Mouse (Mus musculus): Measurements from ENCODE around the gene Mex3a. TPM values are rescaled to one million over a fixed set of nuclear protein-coding genes. Genes with fewer than 3 reads are reported as not detected.

Gene Mex3a
- polyA plus RNA-seq, 1 experiment = 33.6 TPM

DNA sequence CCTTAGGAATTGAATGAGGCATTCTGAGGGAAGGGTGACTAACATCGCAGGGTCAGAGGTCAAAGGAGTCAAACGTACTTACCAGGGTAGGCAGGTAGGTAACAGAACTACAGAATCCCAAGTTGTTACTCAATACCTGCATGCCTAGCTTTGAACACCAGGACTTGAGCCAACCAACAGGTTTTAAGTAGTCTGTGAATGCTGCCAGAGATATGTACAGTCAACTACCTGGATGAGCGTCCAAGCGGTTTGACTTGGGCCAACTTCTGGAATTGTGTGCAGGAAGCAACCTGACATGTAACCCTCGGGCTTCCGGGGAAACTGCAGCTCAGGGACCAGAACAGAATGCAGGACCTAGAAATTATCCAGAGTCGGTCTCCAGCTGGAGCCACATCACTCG, 9.2 kb upstream of the Mex3a start:
- Histone ChIP-seq H3K27ac (ENCODE audit: insufficient read depth, low read length) (no peak overlapping the region), H3K4me1 (ENCODE audit: control insufficient read depth, insufficient read depth, low read length) (no peaks in the 10 kb centered on the region), H3K4me3 (ENCODE audit: insufficient read depth, low read length) (no peak overlapping the region)
- TF ChIP-seq POLR2A (IDR thresholded peaks at IDR 0.05; ENCODE audit: low read depth, low read length) (no peak), CTCF (IDR thresholded peaks at IDR 0.05; ENCODE audit: borderline replicate concordance, insufficient read depth, low read length) (no peak)

DNA sequence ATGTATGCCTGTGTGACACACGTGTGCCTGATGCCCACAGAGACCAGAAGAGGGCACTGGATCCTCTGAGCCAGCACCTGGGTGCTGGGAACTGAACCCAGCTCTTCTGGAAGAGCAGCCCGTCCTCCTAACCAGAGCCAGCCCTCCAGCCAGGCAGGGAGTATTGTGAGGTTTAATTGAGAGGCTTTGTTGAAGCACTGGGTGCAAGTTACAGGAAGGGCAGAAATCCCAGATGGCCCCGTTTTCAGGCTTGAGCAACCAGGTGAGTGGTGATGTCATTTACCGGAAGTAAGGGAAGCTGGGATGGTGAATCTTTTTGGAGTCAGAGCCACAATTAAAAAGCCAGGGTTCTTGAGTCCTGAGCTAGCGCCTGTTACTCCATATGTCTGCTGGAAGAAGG, 7.2 kb upstream of the Mex3a start:
- Histone ChIP-seq H3K4me1 (ENCODE audit: control insufficient read depth, insufficient read depth, low read length) (peaks cover 8% of the 10 kb centered on the region), H3K27ac (ENCODE audit: insufficient read depth, low read length) (no peak overlapping the region)
- TF ChIP-seq CTCF (IDR thresholded peaks at IDR 0.05; ENCODE audit: borderline replicate concordance, insufficient read depth, low read length) (no peak), POLR2A (IDR thresholded peaks at IDR 0.05; ENCODE audit: low read depth, low read length) (no peak)

DNA sequence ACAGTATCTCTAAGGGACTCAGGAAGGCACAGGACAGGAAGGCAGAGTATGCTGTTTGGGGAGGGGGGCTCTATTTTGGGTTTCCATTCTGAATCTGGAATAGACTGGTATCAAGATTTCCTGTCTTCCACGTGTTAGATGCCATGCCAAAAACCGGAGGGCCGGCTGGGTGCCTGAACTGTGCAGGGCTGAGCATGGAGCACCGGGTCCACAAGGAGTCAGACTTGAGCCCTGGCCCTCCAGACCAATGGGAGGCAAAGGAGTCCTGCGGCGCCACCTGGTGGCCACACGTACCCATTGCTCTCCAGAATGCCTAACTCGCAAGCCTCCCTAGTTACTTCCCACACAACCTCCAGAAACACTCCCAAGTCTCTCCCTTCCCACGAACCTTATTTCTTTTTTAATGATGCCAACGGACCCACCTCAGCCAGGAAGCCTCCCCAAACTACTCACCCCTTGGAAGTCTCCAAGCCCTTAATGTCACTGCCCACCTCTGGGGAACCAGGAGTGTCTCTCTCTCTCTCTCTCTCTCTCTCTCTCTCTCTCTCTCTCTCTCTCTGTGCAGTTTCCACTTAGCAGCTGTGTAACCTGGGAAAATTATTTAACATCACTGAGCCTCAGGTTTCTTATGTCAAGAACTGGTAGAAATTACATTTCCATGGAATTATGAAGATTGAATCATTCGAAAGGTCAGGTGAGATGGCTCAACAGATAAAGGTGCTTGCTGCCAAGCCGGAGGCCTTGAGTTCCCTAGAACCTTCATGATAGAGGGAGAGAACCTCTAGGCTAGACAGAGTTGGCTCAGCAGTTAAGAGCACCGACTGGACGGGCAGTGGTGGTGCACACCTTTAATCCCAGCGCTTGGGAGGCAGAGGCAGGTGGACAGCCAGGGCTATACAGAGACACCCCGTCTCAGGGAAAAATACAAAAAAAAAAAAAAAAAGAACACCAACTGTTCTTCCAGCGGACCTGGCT, 5.8 kb upstream of the Mex3a start:
- Histone ChIP-seq H3K4me3 (ENCODE audit: insufficient read depth, low read length) (no peak overlapping the region), H3K4me1 (ENCODE audit: control insufficient read depth, insufficient read depth, low read length) (peaks cover 8% of the 10 kb centered on the region), H3K27ac (ENCODE audit: insufficient read depth, low read length) (no peak overlapping the region)
- TF ChIP-seq CTCF (IDR thresholded peaks at IDR 0.05; ENCODE audit: borderline replicate concordance, insufficient read depth, low read length) (peak; percentile 100), POLR2A (IDR thresholded peaks at IDR 0.05; ENCODE audit: low read depth, low read length) (no peak; the same call in 1 of the 2 replicates)

More for the DNA sequence above, 7.2 kb upstream of the Mex3a start:
- no peak overlapping the region for H3K4me3 ChIP-seq (ENCODE audit: insufficient read depth, low read length)

DNA sequence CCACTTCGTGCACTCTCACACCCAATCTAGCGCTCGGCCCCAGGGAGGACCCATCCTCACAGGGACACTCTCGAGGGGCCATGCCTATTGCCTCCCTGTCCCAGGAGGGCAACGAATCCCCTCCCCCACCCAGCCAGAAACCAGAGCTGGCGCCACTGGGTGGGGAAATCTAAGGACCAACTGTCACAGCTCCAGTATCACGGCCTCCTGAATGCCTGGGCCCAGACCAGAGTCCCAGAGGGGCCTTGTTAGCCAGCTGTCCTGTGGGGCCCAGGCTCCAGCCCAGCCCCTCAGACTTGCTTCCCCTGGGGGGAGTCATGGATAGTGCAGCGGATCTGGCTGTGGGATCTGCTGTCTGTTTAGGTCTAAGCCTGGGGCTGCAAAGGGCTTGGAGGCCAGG, 4.6 kb upstream of the Mex3a start:
- no peak overlapping the region for H3K4me3 ChIP-seq (ENCODE audit: insufficient read depth, low read length)
- H3K4me1 ChIP-seq (ENCODE audit: control insufficient read depth, insufficient read depth, low read length) = peaks cover 8% of the 10 kb centered on the region
- TF ChIP-seq CTCF (IDR thresholded peaks at IDR 0.05; ENCODE audit: borderline replicate concordance, insufficient read depth, low read length) (no peak), POLR2A (IDR thresholded peaks at IDR 0.05; ENCODE audit: low read depth, low read length) (no peak)
- no peak overlapping the region for H3K27ac ChIP-seq (ENCODE audit: insufficient read depth, low read length)

DNA sequence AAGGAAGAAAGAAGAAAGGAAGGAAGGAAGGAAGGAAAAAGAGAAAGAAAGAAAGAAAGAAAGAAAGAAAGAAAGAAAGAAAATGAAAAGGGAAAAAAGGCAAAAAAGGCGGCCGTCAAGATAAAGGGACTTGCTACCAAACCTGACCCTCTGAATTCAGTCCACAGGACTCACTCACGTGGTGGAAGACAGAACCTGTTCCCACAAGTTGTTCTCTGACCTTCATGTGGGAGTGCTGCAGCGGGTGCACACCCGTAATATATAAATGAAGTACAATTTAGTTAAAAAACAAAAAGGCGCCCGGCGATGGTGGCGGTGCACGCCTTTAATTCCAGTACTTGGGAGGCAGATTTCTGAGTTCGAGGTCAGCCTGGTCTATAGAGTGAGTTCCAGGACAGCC, 3.5 kb upstream of the Mex3a start:
- no peak overlapping the region for H3K4me3 ChIP-seq (ENCODE audit: insufficient read depth, low read length)
- TF ChIP-seq POLR2A (IDR thresholded peaks at IDR 0.05; ENCODE audit: low read depth, low read length) (no peak), CTCF (IDR thresholded peaks at IDR 0.05; ENCODE audit: borderline replicate concordance, insufficient read depth, low read length) (no peak)
- H3K4me1 ChIP-seq (ENCODE audit: control insufficient read depth, insufficient read depth, low read length) = peaks cover 8% of the 10 kb centered on the region
- no peak overlapping the region for H3K27ac ChIP-seq (ENCODE audit: insufficient read depth, low read length)

DNA sequence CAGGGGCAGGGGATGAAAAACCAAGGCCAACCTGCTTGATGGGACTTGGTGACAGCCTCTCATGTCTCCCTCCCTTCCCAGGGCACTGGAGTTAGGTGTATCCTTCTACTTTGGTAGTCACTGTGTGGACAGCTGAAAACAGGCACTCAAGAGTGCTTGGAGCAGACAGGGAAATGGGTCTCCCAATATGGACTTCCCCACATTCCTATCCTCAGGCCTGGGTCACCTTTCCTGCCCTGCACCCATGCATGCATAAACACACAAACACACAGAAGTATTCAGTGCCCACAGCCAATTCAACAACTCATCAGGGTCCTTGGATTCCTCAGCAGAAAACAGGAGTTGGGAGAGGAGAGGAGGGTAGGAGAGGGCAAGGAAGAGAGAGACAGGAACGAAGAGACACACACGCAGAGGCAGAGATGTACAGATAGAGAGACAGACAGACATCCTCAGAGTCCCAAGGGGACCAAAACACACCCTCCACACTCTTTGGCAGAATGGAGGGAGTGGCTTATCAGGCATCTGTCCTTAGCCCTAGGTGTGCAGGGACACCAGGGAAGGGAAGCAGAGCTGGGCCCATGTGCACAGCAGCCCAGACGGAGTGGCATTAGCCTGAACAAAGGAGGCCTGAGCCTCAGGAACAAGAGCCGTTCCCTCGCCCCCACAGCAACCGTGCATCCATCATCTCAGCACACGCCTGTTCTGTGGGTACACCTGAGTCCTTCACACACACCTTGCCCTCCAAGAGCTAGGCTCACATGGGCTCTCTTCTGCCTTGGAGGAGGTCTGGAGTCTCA, 2.8 kb upstream of the Mex3a start:
- Histone ChIP-seq H3K4me1 (ENCODE audit: control insufficient read depth, insufficient read depth, low read length) (peaks cover 8% of the 10 kb centered on the region), H3K4me3 (ENCODE audit: insufficient read depth, low read length) (no peak overlapping the region; the same call in 1 of the 2 replicates), H3K27ac (ENCODE audit: insufficient read depth, low read length) (no peak overlapping the region)

DNA sequence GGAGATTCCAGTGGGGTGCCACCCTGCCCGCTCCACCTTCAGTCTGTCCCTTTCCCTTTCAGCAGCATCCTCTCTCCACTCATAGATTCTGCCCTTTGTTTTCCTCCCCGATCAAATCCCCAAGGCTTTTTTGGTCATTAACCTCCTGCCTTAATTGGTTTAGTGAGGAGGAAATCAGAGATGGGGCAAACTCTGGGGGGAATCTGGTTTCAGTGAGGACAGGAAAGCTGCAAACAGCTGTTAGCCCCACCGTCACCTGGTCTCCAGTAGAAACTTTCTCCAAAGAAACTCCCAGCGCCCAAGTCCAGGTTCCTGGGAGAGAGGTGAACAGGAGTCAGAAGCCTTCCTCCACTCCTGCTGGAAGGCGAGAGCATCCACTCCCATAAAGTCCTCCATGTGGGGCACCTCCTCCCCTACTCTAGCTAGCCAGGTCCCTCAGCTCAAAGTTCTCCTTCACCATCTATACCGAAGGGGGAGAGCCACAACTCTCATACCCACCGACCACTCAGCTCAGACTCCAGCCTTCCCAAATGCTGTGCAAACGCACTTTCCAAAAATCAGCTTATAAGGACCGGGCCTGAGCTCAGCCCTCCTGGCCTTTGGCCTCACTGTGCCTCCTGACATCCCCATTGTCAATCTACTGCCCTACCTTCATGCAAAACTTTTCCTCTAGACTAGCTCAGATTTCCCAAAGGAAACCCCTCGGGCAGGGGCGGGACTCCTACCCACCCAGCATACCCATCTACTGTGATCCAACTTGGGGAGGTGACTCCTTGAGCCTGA, 1.9 kb upstream of the Mex3a start:
- H3K4me3 ChIP-seq (ENCODE audit: insufficient read depth, low read length) = peak overlapping the region; percentile 91
- peaks cover 8% of the 10 kb centered on the region for H3K4me1 ChIP-seq (ENCODE audit: control insufficient read depth, insufficient read depth, low read length)
- no peak overlapping the region for H3K27ac ChIP-seq (ENCODE audit: insufficient read depth, low read length)
- no peak for TF ChIP-seq POLR2A (IDR thresholded peaks at IDR 0.05; ENCODE audit: low read depth, low read length)
- no peak for TF ChIP-seq CTCF (IDR thresholded peaks at IDR 0.05; ENCODE audit: borderline replicate concordance, insufficient read depth, low read length)

More for the DNA sequence above, 2.8 kb upstream of the Mex3a start:
- TF ChIP-seq POLR2A (IDR thresholded peaks at IDR 0.05; ENCODE audit: low read depth, low read length) = no peak
- no peak for TF ChIP-seq CTCF (IDR thresholded peaks at IDR 0.05; ENCODE audit: borderline replicate concordance, insufficient read depth, low read length)

DNA sequence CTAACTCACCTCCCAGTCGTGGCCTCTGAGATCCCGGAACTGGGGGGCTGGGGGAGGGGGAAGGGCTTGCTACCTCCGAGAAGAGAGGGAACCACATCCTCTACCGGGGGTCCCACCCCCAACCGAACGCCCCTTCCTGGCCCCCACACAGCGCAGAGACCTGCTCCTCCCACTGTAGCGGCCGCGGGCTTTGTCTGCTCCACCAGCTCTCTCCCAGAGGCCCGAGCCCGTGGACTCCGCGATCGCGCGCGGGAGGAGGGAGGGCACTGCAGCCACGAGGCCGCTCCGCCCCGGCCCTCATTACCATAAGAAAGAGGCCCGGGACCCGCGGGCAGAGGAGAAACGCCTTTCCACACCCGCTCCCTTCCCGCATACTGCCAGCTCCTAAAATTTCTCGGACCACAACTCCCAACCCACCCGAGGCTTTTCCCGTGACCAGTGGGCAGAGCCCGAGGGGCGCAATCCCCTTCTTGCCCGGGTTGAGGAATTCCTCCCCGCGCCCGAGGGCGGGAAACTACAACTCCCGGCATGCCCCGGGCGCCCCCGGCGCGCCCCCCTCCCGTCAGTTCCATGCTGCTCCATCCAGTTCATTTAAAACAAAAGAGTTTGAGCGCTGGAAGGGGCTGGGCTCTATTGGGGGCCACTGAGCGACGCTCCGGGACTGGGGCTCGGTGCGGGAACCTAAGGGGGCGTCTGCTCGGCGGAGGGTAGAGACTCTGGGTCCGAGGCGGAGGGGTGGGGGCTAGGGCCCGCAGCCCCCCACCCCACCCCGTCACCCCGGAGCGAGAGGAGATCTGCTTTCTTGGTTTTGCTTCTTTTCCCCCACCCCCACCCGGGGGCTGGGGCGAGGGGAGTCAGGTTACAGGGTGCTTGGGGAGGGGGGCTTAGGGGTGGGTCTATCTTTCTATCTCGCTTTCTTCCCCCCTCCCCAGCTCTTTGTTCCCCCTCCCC, 572 bp upstream of the Mex3a start:
- H3K27ac ChIP-seq (ENCODE audit: insufficient read depth, low read length) = peak overlapping the region; percentile 78
- TF ChIP-seq CTCF (IDR thresholded peaks at IDR 0.05; ENCODE audit: borderline replicate concordance, insufficient read depth, low read length) = no peak
- TF ChIP-seq POLR2A (IDR thresholded peaks at IDR 0.05; ENCODE audit: low read depth, low read length) = peak; percentile 59
- peak overlapping the region; percentile 91 for H3K4me3 ChIP-seq (ENCODE audit: insufficient read depth, low read length)
- H3K4me1 ChIP-seq (ENCODE audit: control insufficient read depth, insufficient read depth, low read length) = peaks cover 15% of the 10 kb centered on the region
